Mouse (Mus musculus) kidney, postnatal 25 days (tissue): ENCODE data around the gene Hpdl.
A peak's percentile ranks its signal among the peaks of the same experiment; 100 is the strongest.

ENCODE experiments used
- DNase-seq, 2 experiments: peaks; one replicate each; pipeline ENCODE4 v3.0.0; 2021; ENCODE audit warnings: mixed read lengths in 2 of 2

Gene Hpdl

GRCm38 (mm10) chr4:116796442-116797110 is 24.9 kb downstream of the Hpdl start:
- DNase-seq, result peak; percentile 48 to 85

GRCm38 (mm10) chr4:116794273-116794672 is 27.2 kb downstream of the Hpdl start:
- no peak for DNase-seq

GRCm38 (mm10) chr4:116792453-116792852 is 29.1 kb downstream of the Hpdl start:
- no peak for DNase-seq

GRCm38 (mm10) chr4:116788956-116789355 is 32.6 kb downstream of the Hpdl start:
- peak; percentile 80 to 95 for DNase-seq

GRCm38 (mm10) chr4:116787985-116788760 is 33.3 kb downstream of the Hpdl start:
- no peak for DNase-seq

GRCm38 (mm10) chr4:116786587-116786986 is 34.9 kb downstream of the Hpdl start:
- DNase-seq, result no peak

- no peak for DNase-seq
Measured at GRCm38 (mm10) chr4:116782171-116782570, 39.3 kb downstream of the Hpdl start.

- DNase-seq, result no peak
Measured at GRCm38 (mm10) chr4:116781366-116781765, 40.1 kb downstream of the Hpdl start.

- no peak for DNase-seq
Measured at GRCm38 (mm10) chr4:116780541-116780940, 41.0 kb downstream of the Hpdl start.

GRCm38 (mm10) chr4:116777079-116777478 is 44.4 kb downstream of the Hpdl start:
- no peak for DNase-seq

GRCm38 (mm10) chr4:116776391-116776790 is 45.1 kb downstream of the Hpdl start:
- DNase-seq, result no peak
